Mouse (Mus musculus): ENCODE results near the gene Oca2.

Gene Oca2

DNA sequence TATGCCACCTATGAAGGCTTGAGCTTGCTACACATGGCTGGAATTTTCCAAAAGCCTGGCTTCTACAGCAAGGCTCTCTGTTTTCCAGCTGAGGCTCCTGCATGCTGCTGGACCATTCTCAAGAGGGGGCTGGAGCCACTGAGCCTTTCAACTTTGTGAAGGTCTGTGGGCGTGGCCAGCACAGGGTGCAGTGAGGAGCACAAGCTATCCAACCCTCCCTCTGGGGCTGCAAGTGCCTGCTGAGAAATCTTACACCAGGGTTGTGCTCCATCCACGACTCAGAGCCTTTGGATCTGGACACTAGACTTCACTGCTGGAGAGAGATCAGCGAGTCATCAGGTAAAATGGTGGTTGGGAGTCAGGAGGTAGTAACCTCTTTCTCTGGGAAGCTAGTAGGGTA is at the start of gene Oca2:
Oca2 (plus strand) TSS at position 218 of the 400 bp plus-strand sequence.
- DNase-seq (ENCODE audit: low spot score): no peak

DNA sequence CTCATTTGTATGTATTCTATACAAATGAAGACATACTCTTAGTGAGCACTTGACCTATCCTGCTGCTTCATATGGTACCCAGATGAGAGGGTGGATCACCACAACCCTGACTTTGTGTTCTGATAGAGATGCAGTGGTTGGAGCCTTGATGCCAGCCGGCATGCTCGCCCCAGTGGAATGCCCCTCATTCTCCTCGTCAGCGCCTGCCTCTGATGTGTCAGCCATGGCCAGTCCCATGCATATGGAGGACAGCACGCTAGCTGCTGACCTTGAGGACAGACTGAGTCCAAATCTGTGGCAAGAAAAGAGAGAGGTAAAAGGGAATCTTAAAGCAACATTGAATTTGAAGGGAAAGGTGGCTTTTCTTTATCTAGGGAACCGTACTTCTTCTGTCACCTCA is 48.5 kb upstream of the Oca2 start:
- DNase-seq (ENCODE audit: low spot score): no peak

- DNase-seq (ENCODE audit: low spot score): no peak
Observed at GRCm38 (mm10) chr7:56191661-56192060, 47.9 kb upstream of the Oca2 start.

DNA sequence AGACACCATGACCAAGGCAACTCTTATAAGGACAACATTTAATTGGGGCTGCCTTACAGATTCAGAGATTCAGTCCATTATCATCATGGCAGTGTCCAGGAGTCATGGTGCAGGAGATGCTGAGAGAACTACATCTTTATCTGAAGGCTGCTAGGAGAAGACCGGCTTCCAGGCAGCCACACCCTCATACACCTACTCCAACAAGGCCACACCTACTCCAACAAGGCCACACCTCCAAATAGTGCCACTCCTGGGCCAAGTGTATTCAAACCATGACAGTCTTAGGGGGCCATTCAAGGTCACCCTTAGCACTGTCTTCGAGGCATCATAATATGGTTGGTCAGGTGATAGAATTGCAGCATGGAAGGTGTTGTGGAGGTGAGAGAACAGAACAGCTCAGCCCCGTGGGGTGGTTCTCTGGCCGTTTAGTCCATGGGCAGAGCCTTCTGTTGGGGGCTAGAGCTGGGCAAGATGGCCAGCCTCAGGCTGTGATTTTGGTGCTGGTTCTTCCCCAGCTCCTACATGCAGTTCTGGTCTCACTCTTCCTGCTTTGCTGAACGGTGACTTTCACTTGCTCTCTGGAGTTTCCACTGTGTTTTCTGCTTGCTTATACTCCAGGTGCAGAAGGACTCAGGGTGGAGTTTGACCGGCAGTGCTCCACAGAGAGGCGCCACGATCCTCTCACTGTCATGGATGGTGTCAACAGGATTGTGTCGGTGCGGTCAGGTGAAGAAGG is 37.9 kb upstream of the Oca2 start:
- no peak for DNase-seq (ENCODE audit: low spot score)

DNA sequence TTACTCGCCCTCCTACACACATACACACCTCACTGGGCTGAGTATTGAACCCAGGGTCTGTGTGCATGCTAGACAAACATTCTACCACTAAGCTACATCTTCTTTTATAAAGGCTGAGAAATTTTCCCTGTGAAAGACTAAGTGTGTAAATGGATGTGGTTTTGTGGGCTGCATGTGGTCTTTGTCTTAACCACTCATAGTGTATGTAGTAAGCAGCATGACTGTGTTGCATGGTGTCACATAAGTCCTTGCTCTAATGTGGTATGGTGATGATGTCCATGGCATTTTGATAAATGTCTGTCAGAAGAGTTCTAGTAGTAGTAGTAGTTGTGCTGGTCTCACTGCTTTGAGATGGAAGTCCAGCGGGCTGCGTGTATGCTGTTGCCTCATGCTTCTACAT is 36.7 kb upstream of the Oca2 start:
- no peak for DNase-seq (ENCODE audit: low spot score)

GRCm38 (mm10) chr7:56203286-56203685 is 36.3 kb upstream of the Oca2 start:
- DNase-seq (ENCODE audit: low spot score): no peak

DNA sequence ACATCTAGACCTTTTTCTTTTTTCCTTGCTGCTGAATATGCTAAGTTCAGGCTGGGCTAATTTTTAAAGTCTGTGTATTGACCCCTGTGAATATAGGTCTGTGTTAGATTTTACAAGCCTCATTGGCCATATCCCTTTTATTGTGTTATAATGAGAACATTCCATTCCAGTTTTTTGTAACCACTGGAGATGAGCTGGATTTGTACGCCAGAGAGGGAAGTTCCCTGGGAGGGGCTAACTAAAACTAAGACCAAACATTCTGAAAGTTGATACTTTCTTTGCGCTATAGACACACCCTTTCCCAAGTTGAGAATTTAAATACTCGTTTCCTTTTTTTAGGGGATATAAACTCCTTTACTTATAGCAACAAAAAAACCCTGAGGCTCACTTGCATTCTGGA is 34.7 kb upstream of the Oca2 start:
- DNase-seq (ENCODE audit: low spot score): no peak

DNA sequence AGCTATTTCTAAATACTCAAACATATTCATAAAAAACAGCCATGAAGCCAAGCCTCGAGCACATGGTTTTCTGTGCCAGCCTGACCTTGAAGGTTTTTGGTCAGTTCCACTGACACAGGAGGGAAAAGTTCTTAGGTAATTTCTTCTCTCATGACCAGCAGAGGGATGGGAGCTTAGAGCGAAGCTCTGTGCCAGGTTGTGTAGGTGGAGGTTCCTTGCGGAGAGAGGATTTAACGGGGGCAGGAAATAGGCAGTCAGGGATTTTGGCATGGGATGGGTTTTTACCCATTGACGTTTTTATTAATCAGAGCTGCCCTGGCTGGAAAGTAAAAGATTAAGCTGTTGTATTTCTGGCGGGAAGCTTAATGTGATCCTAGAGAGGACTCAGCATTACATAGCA is 18.7 kb upstream of the Oca2 start:
- no peak for DNase-seq (ENCODE audit: low spot score)

- DNase-seq (ENCODE audit: low spot score): no peak
Observed at GRCm38 (mm10) chr7:56235794-56236423, 3.7 kb upstream of the Oca2 start.

- no peak for DNase-seq (ENCODE audit: low spot score)
Observed at GRCm38 (mm10) chr7:56236617-56237016, 2.9 kb upstream of the Oca2 start.

DNA sequence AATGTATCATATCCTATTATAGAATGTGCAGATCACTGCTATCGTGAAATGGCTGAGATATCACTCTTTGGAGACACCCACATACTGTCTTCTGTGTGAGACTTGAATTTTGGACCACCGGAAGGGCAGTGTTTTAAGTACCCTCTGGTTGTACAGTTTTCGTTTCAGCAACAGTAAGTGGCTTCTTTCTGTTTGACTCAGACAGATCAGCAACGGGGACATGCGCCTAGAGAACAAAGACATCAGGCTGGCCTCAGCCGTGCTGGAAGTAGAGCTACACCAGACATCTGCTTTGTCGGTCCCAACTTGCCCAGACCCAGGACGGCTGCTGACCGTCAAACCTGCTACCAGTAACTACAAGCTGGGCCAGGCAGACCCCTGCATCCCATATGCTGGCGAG is 15.0 kb downstream of the Oca2 start:
- no peak for DNase-seq (ENCODE audit: low spot score)

GRCm38 (mm10) chr7:56257875-56258441 is 18.4 kb downstream of the Oca2 start:
- DNase-seq (ENCODE audit: low spot score): no peak

- no peak for DNase-seq (ENCODE audit: low spot score)
Observed at GRCm38 (mm10) chr7:56277506-56277905, 37.9 kb downstream of the Oca2 start.

- peak; percentile 62 for DNase-seq (ENCODE audit: low spot score)
Observed at GRCm38 (mm10) chr7:56291468-56292115, 52.0 kb downstream of the Oca2 start.

DNA sequence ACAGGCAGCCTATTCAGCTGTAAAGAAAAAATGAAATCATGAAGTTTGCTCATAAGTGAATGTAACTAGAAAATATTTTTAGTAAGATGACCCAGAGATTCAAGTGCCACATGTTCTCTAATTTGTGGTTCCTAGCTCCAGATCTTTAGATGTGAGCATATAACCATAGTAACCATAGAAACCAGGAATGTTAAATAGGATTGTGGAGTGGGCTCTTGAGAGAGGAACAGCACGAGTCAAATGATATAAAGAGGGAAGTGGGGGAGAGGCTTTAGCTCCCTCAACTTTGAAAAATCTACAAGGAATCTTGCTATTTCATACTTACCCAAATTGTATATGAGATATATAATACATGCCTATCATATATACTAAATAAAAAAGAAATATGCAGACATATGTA is 64.8 kb downstream of the Oca2 start:
- no peak for DNase-seq (ENCODE audit: low spot score)

GRCm38 (mm10) chr7:56314358-56314757 is 74.8 kb downstream of the Oca2 start:
- no peak for DNase-seq (ENCODE audit: low spot score)

DNA sequence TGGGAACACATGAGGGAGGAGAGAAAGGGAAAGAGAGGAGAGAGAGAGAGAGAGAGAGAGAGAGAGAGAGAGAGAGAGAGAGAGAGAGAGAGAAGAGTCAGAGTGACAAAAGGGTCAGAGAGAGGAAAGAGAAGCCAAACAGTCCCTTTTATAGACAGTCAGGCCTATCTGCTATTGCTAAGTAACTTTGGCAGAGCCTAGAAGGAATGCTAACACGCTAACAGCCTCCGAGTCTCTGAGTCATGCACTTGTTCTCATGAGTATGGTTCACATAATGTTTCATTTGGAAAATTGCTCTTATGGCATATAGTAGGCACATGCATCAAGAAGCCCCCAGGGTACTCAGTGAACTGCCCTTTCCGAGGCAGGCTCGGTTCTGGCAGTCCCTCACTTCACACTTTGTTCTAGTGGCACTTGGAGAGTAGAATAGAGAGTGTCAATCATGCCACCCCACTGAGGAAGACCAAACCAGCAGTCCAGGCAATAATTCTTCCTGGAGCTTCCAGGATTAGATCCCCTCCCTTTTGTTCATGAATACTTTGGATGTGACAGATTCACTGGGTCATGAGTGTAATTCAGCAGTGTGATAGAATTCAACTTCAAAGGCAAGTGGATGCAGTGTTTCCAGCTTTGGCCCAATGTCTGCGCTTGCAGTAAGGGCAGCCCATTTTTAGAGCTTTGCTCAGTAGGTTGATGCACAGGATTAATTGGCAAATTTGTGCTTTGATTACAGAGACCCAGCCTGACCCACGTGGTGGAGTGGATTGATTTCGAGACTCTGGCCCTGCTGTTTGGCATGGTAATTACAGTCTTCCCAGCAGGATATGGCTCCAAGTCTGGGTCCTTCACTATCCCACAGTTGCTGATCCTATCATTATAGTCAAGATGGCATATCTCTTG is 76.3 kb downstream of the Oca2 start:
- DNase-seq (ENCODE audit: low spot score): no peak

- no peak for DNase-seq (ENCODE audit: low spot score)
Observed at GRCm38 (mm10) chr7:56327738-56328137, 88.2 kb downstream of the Oca2 start.

- no peak for DNase-seq (ENCODE audit: low spot score)
Observed at GRCm38 (mm10) chr7:56348528-56348927, 109.0 kb downstream of the Oca2 start.

- no peak for DNase-seq (ENCODE audit: low spot score)
Observed at GRCm38 (mm10) chr7:56356658-56357342, 117.2 kb downstream of the Oca2 start.

- no peak for DNase-seq (ENCODE audit: low spot score)
Observed at GRCm38 (mm10) chr7:56381750-56382421, 142.3 kb downstream of the Oca2 start.

Data from urinary bladder, postnatal 25 days (tissue).